Mouse (Mus musculus) telencephalon, adult 2 months (tissue): ENCODE measurements at regions not wholly inside any gene's neighbourhood (a gene's known extent, or its start where the extent isn't known, plus 50 kb on each side); places are given as distances from the start of the nearest gene placed in this dataset.

Experiments used
- DNase-seq: peaks from one replicate; pipeline ENCODE4 v3.0.0-alpha.2; 2011; ENCODE audit warnings: low read depth, low spot score

DNA sequence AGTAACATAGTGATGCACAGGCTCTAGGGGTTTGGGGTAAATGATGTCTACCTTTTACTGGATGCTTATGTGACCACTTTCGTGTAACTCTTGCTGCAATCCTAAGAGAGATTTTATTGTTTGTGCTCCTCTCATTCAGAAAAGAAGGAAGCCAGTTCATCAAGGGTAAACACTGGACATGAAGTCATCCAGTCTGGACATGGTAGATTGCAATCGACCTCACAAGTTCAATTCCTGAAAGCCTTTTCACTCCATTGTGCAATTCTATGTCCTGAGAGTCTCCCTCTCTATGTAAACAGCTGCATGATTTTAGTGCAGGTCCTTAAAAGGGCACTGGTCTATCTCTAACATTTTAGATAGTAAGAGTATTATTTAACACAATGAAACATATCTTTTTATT, 73.5 kb upstream of the Gm16223 start:
- DNase-seq, result no peak

GRCm38 (mm10) chr5:41983556-41983955, 84.2 kb upstream of the Gm16223 start:
- DNase-seq, result no peak

- DNase-seq, result no peak
Measured at GRCm38 (mm10) chr5:41975535-41975934, 92.2 kb upstream of the Gm16223 start.

DNA sequence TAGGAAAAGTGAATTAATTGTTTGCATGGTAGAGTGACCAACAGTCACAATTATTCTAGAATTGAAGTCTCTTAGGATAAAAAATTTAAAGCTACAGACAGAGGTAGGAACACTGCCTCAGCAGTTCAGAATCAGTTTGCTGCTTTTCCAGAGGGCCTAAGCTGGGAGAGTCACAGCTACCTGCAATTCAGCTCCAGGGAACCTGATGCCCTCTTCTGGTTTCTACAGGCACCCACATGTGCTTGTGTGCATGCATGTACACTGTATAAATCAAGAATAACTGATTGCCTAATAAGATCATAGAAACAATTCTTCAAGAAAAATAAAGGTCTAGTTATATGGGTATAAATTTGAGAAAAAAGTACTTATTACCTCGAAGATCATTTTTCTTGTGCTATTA, 96.6 kb upstream of the Gm16223 start:
- DNase-seq, result no peak

DNA sequence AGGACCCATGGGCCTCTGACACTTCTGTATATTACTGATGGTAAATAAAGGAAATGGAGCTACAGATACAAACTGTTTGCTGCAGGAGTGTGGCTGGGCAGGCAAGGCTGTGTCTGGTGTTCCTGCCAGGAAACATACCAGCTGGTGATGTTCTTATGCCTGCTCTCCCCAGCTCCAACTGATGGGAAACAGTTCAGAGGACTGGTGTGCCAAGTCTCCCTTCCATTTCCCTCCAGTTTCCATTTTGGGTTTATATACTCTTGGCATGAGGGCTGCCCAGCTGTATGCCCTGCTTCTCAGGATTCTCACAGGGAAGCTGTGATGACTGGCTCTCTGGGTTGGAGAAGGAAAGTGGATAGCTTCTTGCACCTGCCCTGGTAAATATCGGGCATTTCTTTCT, 100.8 kb upstream of the Gm16223 start:
- DNase-seq, result peak; percentile 28

- DNase-seq, result no peak
Measured at GRCm38 (mm10) chr5:41947114-41947640, 103.1 kb upstream of the Bod1l start.

- no peak for DNase-seq
Measured at GRCm38 (mm10) chr5:41943399-41943798, 99.3 kb upstream of the Bod1l start.

- DNase-seq, result peak; percentile 75
Measured at GRCm38 (mm10) chr5:41942131-41942530, 98.0 kb upstream of the Bod1l start.

GRCm38 (mm10) chr5:41941216-41941615, 97.1 kb upstream of the Bod1l start:
- DNase-seq, result no peak

DNA sequence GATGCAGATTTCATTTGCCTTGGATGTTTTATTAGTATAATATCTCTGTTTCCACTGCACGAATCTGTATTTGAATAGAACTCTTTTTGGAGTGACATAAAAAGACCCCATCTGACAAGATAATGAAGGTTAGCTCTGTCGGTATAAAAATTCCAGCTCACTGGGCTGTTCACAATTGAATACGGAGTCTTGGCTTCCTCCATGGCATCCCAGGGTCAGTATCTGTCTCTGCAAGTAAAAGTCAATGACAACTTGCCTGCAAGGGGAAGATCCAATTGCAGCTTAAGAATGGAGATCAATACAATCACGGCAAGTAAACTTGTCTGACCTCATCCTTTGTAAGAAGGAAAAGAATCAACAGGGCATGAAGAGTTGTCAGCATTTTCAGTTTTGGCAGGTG, 95.6 kb upstream of the Bod1l start:
- DNase-seq, result no peak

DNA sequence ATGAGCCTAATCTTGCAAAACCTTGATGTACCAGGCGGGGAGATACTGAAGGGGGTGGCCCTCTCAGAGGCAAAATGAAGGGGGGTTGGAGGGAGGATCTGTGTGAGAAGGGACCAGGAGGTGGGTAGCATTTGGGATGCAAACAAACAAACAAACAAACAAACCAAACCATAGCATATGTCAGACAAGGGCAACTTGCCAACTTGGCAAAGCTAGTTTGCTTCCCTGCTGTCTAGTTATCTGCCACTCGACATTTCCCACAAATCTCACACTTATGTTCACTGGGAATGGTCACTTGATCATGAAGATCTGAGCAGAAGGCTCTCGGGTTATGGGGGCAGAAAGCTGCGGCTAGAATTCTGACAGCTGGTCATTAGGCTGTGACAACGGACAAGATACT, 65.9 kb upstream of the Bod1l start:
- DNase-seq, result no peak

GRCm38 (mm10) chr5:41907749-41908148, 63.6 kb upstream of the Bod1l start:
- no peak for DNase-seq

DNA sequence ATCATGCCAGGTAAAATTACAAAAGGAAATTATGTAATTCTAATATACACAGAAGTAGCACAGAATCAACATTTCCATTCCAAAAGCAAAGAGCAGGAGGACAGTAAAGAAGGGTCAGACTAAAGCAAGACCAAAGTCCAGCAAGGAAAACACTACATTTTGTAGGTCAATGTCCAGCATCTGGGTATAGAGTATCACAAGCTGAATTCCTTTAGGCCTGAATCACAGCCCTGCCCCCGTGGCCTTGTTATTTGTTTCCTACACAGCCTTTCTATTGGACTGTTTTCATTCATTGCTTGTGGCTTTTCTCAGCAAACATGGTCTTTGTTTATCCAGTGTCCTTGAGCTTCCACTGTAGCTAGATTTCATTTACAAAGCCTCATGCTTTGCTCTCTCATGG, 60.4 kb upstream of the Bod1l start:
- DNase-seq, result no peak

- DNase-seq, result no peak
Measured at GRCm38 (mm10) chr5:41899237-41899636, 55.1 kb upstream of the Bod1l start.

DNA sequence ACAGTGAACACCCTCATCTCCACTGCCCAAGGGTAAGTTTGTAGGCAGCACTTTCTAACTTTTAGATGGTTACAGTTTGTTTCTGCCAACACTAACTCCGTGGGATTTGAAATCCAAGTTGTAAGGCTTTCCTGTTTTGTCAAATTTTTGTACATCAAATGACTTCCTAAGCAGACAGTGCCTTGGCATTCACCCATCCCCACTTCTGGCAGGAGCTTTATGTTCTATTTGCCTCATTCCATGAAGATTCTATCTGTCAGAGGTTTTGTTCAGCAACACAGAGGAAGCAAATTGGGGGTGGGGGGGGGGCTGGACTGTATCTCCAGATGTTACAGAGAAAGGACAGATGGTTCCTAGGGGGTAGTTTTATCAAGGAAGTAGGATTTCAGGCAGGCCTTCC, 54.6 kb upstream of the Bod1l start:
- peak; percentile 27 for DNase-seq
